Mouse (Mus musculus): ENCODE measurements at regions not wholly inside any gene's neighbourhood (a gene's known extent, or its start where the extent isn't known, plus 50 kb on each side); places are given as distances from the start of the nearest gene placed in this dataset.

- Histone ChIP-seq H3K79me2 (ENCODE audit: control insufficient read depth, insufficient read depth, low read length, poor library complexity) (no peaks in the 10 kb centered on the region), H3K9me3 (replicated peaks; ENCODE audit: insufficient read depth, low read length) (no peaks in the 10 kb centered on the region), H3K9ac (ENCODE audit: control insufficient read depth, low read depth, low read length, poor library complexity, severe bottlenecking) (no peak overlapping the region), H3K36me3 (ENCODE audit: control insufficient read depth in 1 of 2, insufficient read depth in 2 of 2, low read length in 2 of 2) (no peaks in the 10 kb centered on the region), H3K4me3 (ENCODE audit: control insufficient read depth in 1 of 2, insufficient read depth in 1 of 2, low read depth in 2 of 2, low read length in 2 of 2) (no peak overlapping the region), H3K27ac (ENCODE audit: control insufficient read depth, low read depth, low read length) (no peak overlapping the region), H3K27me3 (ENCODE audit: control insufficient read depth in 1 of 2, insufficient read depth in 2 of 2, low read length in 2 of 2) (no peaks in the 10 kb centered on the region), H3K4me1 (ENCODE audit: control insufficient read depth in 1 of 2, insufficient read depth in 2 of 2, low read length in 2 of 2) (no peaks in the 10 kb centered on the region)
- no peak for DNase-seq (ENCODE audit: low read depth, low spot score)
- TF ChIP-seq TCF12 (IDR thresholded peaks at IDR 0.05; ENCODE audit: low read depth, low read length), result no peak
- no peak for TF ChIP-seq EP300 (IDR thresholded peaks at IDR 0.05; ENCODE audit: low read depth in 1 of 2, low read length in 2 of 2)
- no peak for TF ChIP-seq HCFC1 (IDR thresholded peaks at IDR 0.05; ENCODE audit: low read depth, low read length)
- no peak for TF ChIP-seq MYC (IDR thresholded peaks at IDR 0.05; ENCODE audit: low read depth, low read length)
- TF ChIP-seq BHLHE40 (IDR thresholded peaks at IDR 0.05; ENCODE audit: borderline replicate concordance, low read depth, low read length), result no peak
- no peak for TF ChIP-seq POLR2AphosphoS5 (IDR thresholded peaks at IDR 0.05; ENCODE audit: borderline replicate concordance, low read depth, low read length)
- no peak for TF ChIP-seq ELF1 (IDR thresholded peaks at IDR 0.05; ENCODE audit: low read depth, low read length)
Observed at GRCm38 (mm10) chr2:115391575-115391974, 189.9 kb upstream of the BC052040 start.

GRCm38 (mm10) chr2:115392082-115392762, 189.3 kb upstream of the BC052040 start:
- Histone ChIP-seq H3K4me1 (ENCODE audit: control insufficient read depth in 1 of 2, insufficient read depth in 2 of 2, low read length in 2 of 2) (no peaks in the 10 kb centered on the region), H3K9me3 (replicated peaks; ENCODE audit: insufficient read depth, low read length) (no peaks in the 10 kb centered on the region), H3K27ac (ENCODE audit: control insufficient read depth, low read depth, low read length) (no peak overlapping the region), H3K27me3 (ENCODE audit: control insufficient read depth in 1 of 2, insufficient read depth in 2 of 2, low read length in 2 of 2) (no peaks in the 10 kb centered on the region), H3K4me3 (ENCODE audit: control insufficient read depth in 1 of 2, insufficient read depth in 1 of 2, low read depth in 2 of 2, low read length in 2 of 2) (no peak overlapping the region), H3K79me2 (ENCODE audit: control insufficient read depth, insufficient read depth, low read length, poor library complexity) (no peaks in the 10 kb centered on the region), H3K36me3 (ENCODE audit: control insufficient read depth in 1 of 2, insufficient read depth in 2 of 2, low read length in 2 of 2) (no peaks in the 10 kb centered on the region), H3K9ac (ENCODE audit: control insufficient read depth, low read depth, low read length, poor library complexity, severe bottlenecking) (no peak overlapping the region)
- TF ChIP-seq CHD1 (IDR thresholded peaks at IDR 0.05; ENCODE audit: low read depth, low read length) (no peak), MAZ (IDR thresholded peaks at IDR 0.05; ENCODE audit: low read depth, low read length) (no peak), EP300 (IDR thresholded peaks at IDR 0.05; ENCODE audit: low read depth in 1 of 2, low read length in 2 of 2) (no peak), ETS1 (IDR thresholded peaks at IDR 0.05; ENCODE audit: low read depth, low read length) (no peak), GABPA (IDR thresholded peaks at IDR 0.05; ENCODE audit: low read depth, low read length) (no peak), CHD2 (IDR thresholded peaks at IDR 0.05; ENCODE audit: low read length) (no peak), MXI1 (IDR thresholded peaks at IDR 0.05; ENCODE audit: low read depth, low read length) (no peak), MYC (IDR thresholded peaks at IDR 0.05; ENCODE audit: low read depth, low read length) (no peak), POLR2AphosphoS5 (IDR thresholded peaks at IDR 0.05; ENCODE audit: borderline replicate concordance, low read depth, low read length) (no peak), NRF1 (IDR thresholded peaks at IDR 0.05; ENCODE audit: insufficient read depth, low read depth, low read length, poor library complexity, severe bottlenecking) (no peak)
- no peak for DNase-seq (ENCODE audit: low read depth, low spot score)

Measured in MEL (cell line).